Mouse (Mus musculus) heart, embryonic 11.5 days (tissue): ENCODE data around the gene Mblac2. TPM values are rescaled to one million over a fixed set of nuclear protein-coding genes. Genes with fewer than 3 reads are reported as not detected.
A peak's percentile ranks its signal among the peaks of the same experiment; 100 is the strongest.
"Not testable (repeated sequence)": the region's sequence is repeated elsewhere in the genome, so short reads cannot be mapped to it uniquely, and the experiment has no call there.

Experiments used
- ATAC-seq: fragments of 200-750 bp; cut with Nextera tagmentation; replicated peaks from 2 replicates; pipeline ENCODE4 v1.8.0; 2017; ENCODE audit warnings: moderate library complexity; ENCODE audit not compliant: insufficient number of reproducible peaks, low FRiP score, low TSS enrichment
- H3K27ac ChIP-seq: fragments of 300-500 bp; sonication (generic); 2 replicates; pipeline ENCODE4 v1.5.1; 2014; ENCODE audit warnings: mild to moderate bottlenecking, low read depth, low read length
- H3K27me3 ChIP-seq: fragments of 300-500 bp; sonication (generic); 2 replicates; pipeline ENCODE4 v1.6.1; 2014; ENCODE audit warnings: mild to moderate bottlenecking, low read length, mixed read lengths; ENCODE audit not compliant: control insufficient read depth, insufficient read depth
- H3K36me3 ChIP-seq: fragments of 300-500 bp; sonication (generic); 2 replicates; pipeline ENCODE4 v1.6.1; 2014; ENCODE audit warnings: mild to moderate bottlenecking, low read length, moderate library complexity, mixed read lengths; ENCODE audit not compliant: control insufficient read depth, insufficient read depth
- H3K4me1 ChIP-seq: fragments of 300-500 bp; sonication (generic); 2 replicates; pipeline ENCODE4 v1.6.1; 2014; ENCODE audit warnings: low read length; ENCODE audit not compliant: control insufficient read depth, insufficient read depth
- H3K4me2 ChIP-seq: fragments of 300-500 bp; sonication (generic); 2 replicates; pipeline ENCODE4 v1.6.1; 2014; ENCODE audit warnings: mild to moderate bottlenecking, moderate library complexity
- H3K4me3 ChIP-seq: fragments of 300-500 bp; sonication (generic); 2 replicates; pipeline ENCODE4 v1.5.1; 2014; ENCODE audit warnings: low read depth, low read length
- H3K9ac ChIP-seq: fragments of 300-500 bp; sonication (generic); 2 replicates; pipeline ENCODE4 v1.6.1; 2014; ENCODE audit warnings: mild to moderate bottlenecking, low read depth, low read length, moderate library complexity
- H3K9me3 ChIP-seq: fragments of 300-500 bp; sonication (generic); replicated peaks from 2 replicates; pipeline ENCODE4 v1.6.1; 2016; ENCODE audit warnings: low read length; ENCODE audit not compliant: control insufficient read depth
- WGBS: fragments of 180-500 bp; shearing (Covaris S2); extraction: QIAGEN DNeasy Blood & Tissue Kit; methylation state at CpG from one replicate; pipeline ENCODE4 v1.1.7; 2014; ENCODE audit not compliant: insufficient replicate concordance; 5-methylcytosine and 5-hydroxymethylcytosine counted together
- polyA plus RNA-seq: library from polyadenylated mRNA; unstranded; fragments of >200 nt; fragmentation: Nextera tagmentation; extraction: Ambion mirVana; gene quantifications from 2 replicates; pipeline ENCODE4 v1.2.1, GENCODE M21; 2014

Gene Mblac2
- polyA plus RNA-seq, 1 experiment from 2014 or later, result 6.6 TPM

- peaks cover 17% of the 10 kb centered on the region for H3K4me1 ChIP-seq
- peak overlapping the region; percentile 75 for H3K9ac ChIP-seq
- ATAC-seq, result peak; percentile 53
- H3K27me3 ChIP-seq, result no peaks in the 10 kb centered on the region
- H3K9me3 ChIP-seq, result no peaks in the 10 kb centered on the region
- peak overlapping the region; percentile 87 for H3K27ac ChIP-seq
- H3K4me2 ChIP-seq, result peak overlapping the region; percentile 99
- WGBS, result under 1% methylated on average over 42 of the region's 42 CpGs
- peak overlapping the region; percentile 71 for H3K4me3 ChIP-seq
- H3K36me3 ChIP-seq, result no peaks in the 10 kb centered on the region
Measured at GRCm38 (mm10) chr13:81711546-81712371, 618 bp downstream of the Mblac2 start.

GRCm38 (mm10) chr13:81713896-81714295 lies 2.8 kb downstream of the Mblac2 start:
- Histone ChIP-seq H3K27ac (no peak overlapping the region), H3K27me3 (no peaks in the 10 kb centered on the region), H3K36me3 (no peaks in the 10 kb centered on the region), H3K4me3 (no peak overlapping the region), H3K4me2 (no peak overlapping the region), H3K9ac (no peak overlapping the region), H3K4me1 (peaks cover 17% of the 10 kb centered on the region), H3K9me3 (no peaks in the 10 kb centered on the region)
- 95% methylated on average over 1 of the region's 1 CpGs for WGBS
- no peak for ATAC-seq

GRCm38 (mm10) chr13:81728141-81728540 lies 17.0 kb downstream of the Mblac2 start:
- H3K36me3 ChIP-seq, H3K4me3 ChIP-seq, H3K27me3 ChIP-seq, ATAC-seq, H3K27ac ChIP-seq, H3K9me3 ChIP-seq, H3K4me2 ChIP-seq, H3K4me1 ChIP-seq, H3K9ac ChIP-seq: not testable (repeated sequence)
- 55% methylated on average over 12 of the region's 12 CpGs for WGBS

GRCm38 (mm10) chr13:81729102-81729501 lies 18.0 kb downstream of the Mblac2 start:
- no peak overlapping the region for H3K27ac ChIP-seq
- no peak overlapping the region for H3K4me3 ChIP-seq
- H3K4me2 ChIP-seq, result no peak overlapping the region
- H3K36me3 ChIP-seq, result no peaks in the 10 kb centered on the region
- no peaks in the 10 kb centered on the region for H3K27me3 ChIP-seq
- no peak; the same call in 1 of the 2 replicates for ATAC-seq
- no peaks in the 10 kb centered on the region; the same call in 1 of the 2 replicates for H3K4me1 ChIP-seq
- H3K9me3 ChIP-seq, result no peaks in the 10 kb centered on the region
- 59% methylated on average over 4 of the region's 4 CpGs for WGBS
- H3K9ac ChIP-seq, result no peak overlapping the region

- Histone ChIP-seq H3K36me3 (no peaks in the 10 kb centered on the region), H3K9me3 (no peaks in the 10 kb centered on the region), H3K4me3 (no peak overlapping the region), H3K4me2 (no peak overlapping the region), H3K9ac (no peak overlapping the region), H3K27ac (no peak overlapping the region), H3K4me1 (no peaks in the 10 kb centered on the region; the same call in 1 of the 2 replicates), H3K27me3 (no peaks in the 10 kb centered on the region)
- no peak for ATAC-seq
- WGBS, result 73% methylated on average over 1 of the region's 1 CpGs
Measured at GRCm38 (mm10) chr13:81730362-81730761, 19.2 kb downstream of the Mblac2 start.

GRCm38 (mm10) chr13:81736606-81737005 lies 25.5 kb downstream of the Mblac2 start:
- H3K36me3 ChIP-seq, result no peaks in the 10 kb centered on the region
- WGBS, result 74% methylated on average over 5 of the region's 5 CpGs
- no peak overlapping the region for H3K4me3 ChIP-seq
- no peak for ATAC-seq
- H3K27me3 ChIP-seq, result no peaks in the 10 kb centered on the region
- H3K27ac ChIP-seq, result no peak overlapping the region
- H3K4me2 ChIP-seq, result no peak overlapping the region
- no peaks in the 10 kb centered on the region for H3K9me3 ChIP-seq
- no peaks in the 10 kb centered on the region for H3K4me1 ChIP-seq
- no peak overlapping the region for H3K9ac ChIP-seq

GRCm38 (mm10) chr13:81740898-81741297 lies 29.8 kb downstream of the Mblac2 start:
- Histone ChIP-seq H3K27ac (no peak overlapping the region), H3K9me3 (no peaks in the 10 kb centered on the region), H3K4me3 (no peak overlapping the region), H3K9ac (no peak overlapping the region), H3K4me1 (no peaks in the 10 kb centered on the region), H3K4me2 (no peak overlapping the region), H3K27me3 (no peaks in the 10 kb centered on the region), H3K36me3 (no peaks in the 10 kb centered on the region)
- WGBS, result 37% methylated on average over 3 of the region's 3 CpGs
- 0 out of 2 replicates have a peak, but pooled peaks have one; percentile 10 for ATAC-seq

GRCm38 (mm10) chr13:81743391-81744091 lies 32.4 kb downstream of the Mblac2 start:
- H3K4me2 ChIP-seq, result no peak overlapping the region

More at GRCm38 (mm10) chr13:81743391-81744091, 32.4 kb downstream of the Mblac2 start:
- Histone ChIP-seq H3K4me3 (no peak overlapping the region), H3K9me3 (no peaks in the 10 kb centered on the region), H3K36me3 (no peaks in the 10 kb centered on the region), H3K27ac (no peak overlapping the region), H3K27me3 (no peaks in the 10 kb centered on the region), H3K9ac (no peak overlapping the region), H3K4me1 (no peaks in the 10 kb centered on the region)
- ATAC-seq, result no peak
- 44% methylated on average over 10 of the region's 10 CpGs for WGBS
